10 mouse cellular contexts compared by ENCODE assay signal in genomic region chr2:26202849-26203475, GRCm38 (mm10). TPM values are rescaled to one million over a fixed set of nuclear protein-coding genes. Genes with fewer than 3 reads are reported as not detected.
DNase-seq lines count a peak whose midpoint lies in the region; ATAC-seq lines count a peak whose summit lies in the region.
"Had no signal": no experiment of that assay in that cellular context is flagged by ENCODE, and none has a peak within 500 bp of the region (broad histone marks: within the 10 kb centered on the region; RNA-seq: fewer than 3 reads in every experiment).

No protein-coding gene starts in this region.

- H3K9ac ChIP-seq in forebrain, embryonic 11.5 days (ENCODE audit: low read length): no peak overlapping the region
- H3K9ac ChIP-seq: liver, embryonic 15.5 days had no signal

- ATAC-seq in forebrain, embryonic 11.5 days (replicated peaks; ENCODE audit: low FRiP score): no peak
- no peak for ATAC-seq in CD4-positive, CD25-positive, alpha-beta regulatory T cell, adult 4 months
- no peak for ATAC-seq in erythroid progenitor cell, adult 5-6 weeks (replicated peaks; ENCODE audit: low FRiP score, poor library complexity, severe bottlenecking)

- H3K9me3 ChIP-seq in forebrain, embryonic 11.5 days (ENCODE audit: control insufficient read depth, low read length): no peaks in the 10 kb centered on the region
- H3K9me3 ChIP-seq in midbrain, embryonic 10.5 days (replicated peaks): no peaks in the 10 kb centered on the region
- H3K9me3 ChIP-seq: liver, embryonic 15.5 days had no signal

- no peak overlapping the region for H3K27ac ChIP-seq in forebrain, embryonic 11.5 days (ENCODE audit: low read depth, low read length)
- H3K27ac ChIP-seq in midbrain, embryonic 10.5 days (replicated peaks): no peak overlapping the region
- H3K27ac ChIP-seq: kidney, postnatal 0 days; liver, embryonic 15.5 days had no signal

- H3K36me3 ChIP-seq in forebrain, embryonic 11.5 days (ENCODE audit: control insufficient read depth, insufficient read depth, low read length): no peaks in the 10 kb centered on the region
- no peaks in the 10 kb centered on the region for H3K36me3 ChIP-seq in midbrain, embryonic 10.5 days
- H3K36me3 ChIP-seq: liver, embryonic 15.5 days had no signal

- H3K27me3 ChIP-seq in forebrain, embryonic 11.5 days (ENCODE audit: control insufficient read depth, insufficient read depth, low read length): peaks cover 99% of the 10 kb centered on the region
- peaks cover 100% of the 10 kb centered on the region for H3K27me3 ChIP-seq in midbrain, embryonic 10.5 days (ENCODE audit: low read depth, poor library complexity, severe bottlenecking)

- peak; percentile 37 to 39 for DNase-seq in frontal cortex, postnatal 36 days (ENCODE audit: low spot score in 2 of 2)
- no peak for DNase-seq in frontal cortex, adult 2 months (ENCODE audit: extremely low spot score in 1 of 2, low spot score in 1 of 2)
- DNase-seq in ES-CJ7 (ENCODE audit: low read depth, low spot score): peak; percentile 54
- DNase-seq in forebrain, embryonic 11.5 days (ENCODE audit: low spot score): peak; percentile 62
- peak; percentile 36 for DNase-seq in midbrain, embryonic 10.5 days (ENCODE audit: low spot score)
- DNase-seq in kidney, postnatal 4 days: no peak

- WGBS in forebrain, embryonic 11.5 days: 1% methylated on average over 36 of the region's 36 CpGs
- WGBS in midbrain, embryonic 10.5 days: 2% methylated on average over 36 of the region's 36 CpGs

- H3K4me3 ChIP-seq in forebrain, embryonic 11.5 days (ENCODE audit: low read depth, low read length): no peak overlapping the region
- H3K4me3 ChIP-seq in midbrain, embryonic 10.5 days: peak overlapping the region; percentile 20; the same call in 1 of the 2 replicates
- H3K4me3 ChIP-seq: liver, embryonic 15.5 days had no signal

- H3K4me2 ChIP-seq in forebrain, embryonic 11.5 days (ENCODE audit: low read depth, low read length, severe bottlenecking): no peak overlapping the region
- H3K4me2 ChIP-seq: liver, embryonic 15.5 days had no signal

- peaks cover 18% of the 10 kb centered on the region for H3K4me1 ChIP-seq in forebrain, embryonic 11.5 days (replicated peaks; ENCODE audit: control insufficient read depth, insufficient read depth, low read length)
- peaks cover 48% of the 10 kb centered on the region for H3K4me1 ChIP-seq in midbrain, embryonic 10.5 days
- H3K4me1 ChIP-seq: liver, embryonic 15.5 days had no signal

RNA-seq across cellular contexts. Expression of gene Lhx3, which starts 5.1 kb away (rescaled TPM):
- 0.13 and 0.22 TPM in 2 replicates for polyA plus RNA-seq in frontal cortex, adult 2 months (2012; rRNA removed)
- 0.16 TPM in 1 of 2 replicates, not detected in the other for polyA plus RNA-seq in forebrain, embryonic 11.5 days (2014; fragmentation: Nextera tagmentation; extraction: Ambion mirVana)
- polyA plus RNA-seq in midbrain, embryonic 10.5 days (2016; fragmentation: Nextera tagmentation; extraction: Ambion mirVana): 0.35 and 0.49 TPM in 2 replicates
- not detected for polyA plus RNA-seq in CD4-positive, CD25-positive, alpha-beta regulatory T cell, adult 4 months (2017; shearing (Covaris generic))
- total RNA-seq in erythroid progenitor cell, adult 5-6 weeks (2015; ENCODE audit: low replicate concordance): not detected in 2 replicates
- total RNA-seq in erythroid progenitor cell, adult 5-6 weeks (2017; ENCODE audit: low replicate concordance): not detected in 2 replicates
- polyA plus RNA-seq: kidney, postnatal 0 days; liver, embryonic 15.5 days had no signal

RNA-seq across cellular contexts. Expression of gene Qsox2, which starts 34.4 kb away (rescaled TPM):
- polyA plus RNA-seq in frontal cortex, adult 2 months (2012; rRNA removed): 25.0 and 26.2 TPM in 2 replicates
- polyA plus RNA-seq in forebrain, embryonic 11.5 days (2014; fragmentation: Nextera tagmentation; extraction: Ambion mirVana): 20.6 and 22.9 TPM in 2 replicates
- polyA plus RNA-seq in midbrain, embryonic 10.5 days (2016; fragmentation: Nextera tagmentation; extraction: Ambion mirVana): 21.0 and 21.3 TPM in 2 replicates
- 1 to 10 TPM; 2.0 to 2.1 TPM for polyA plus RNA-seq in CD4-positive, CD25-positive, alpha-beta regulatory T cell, adult 4 months (2017; shearing (Covaris generic))
- total RNA-seq in erythroid progenitor cell, adult 5-6 weeks (2015; ENCODE audit: low replicate concordance): 1.8 and 4.6 TPM in 2 replicates
- total RNA-seq in erythroid progenitor cell, adult 5-6 weeks (2017; ENCODE audit: low replicate concordance): 2.7 and 4.7 TPM in 2 replicates

Comparison
In these comparisons a context has a peak if more than half of its experiments do, and no peak if none do; other contexts are left out.
1. DNase-seq: peak in frontal cortex, postnatal 36 days (2 of 2), ES-CJ7 (single experiment), forebrain, embryonic 11.5 days (single experiment) and midbrain, embryonic 10.5 days (single experiment); none in frontal cortex, adult 2 months (0 of 2) and kidney, postnatal 4 days (0 of 2).